Mouse (Mus musculus) heart, adult 8-10 months (tissue): ENCODE data around the gene Ssc4d. TPM values are rescaled to one million over a fixed set of nuclear protein-coding genes. Genes with fewer than 3 reads are reported as not detected.

ENCODE experiments used
- DNase-seq: peaks from one replicate; pipeline ENCODE4 v3.0.0; 2022; ENCODE audit warnings: low spot score
- total RNA-seq, 4 experiments: library from RNA; stranded (reverse); gene quantifications; 2 replicates each; pipeline ENCODE4 v1.2.4; 2022

Gene Ssc4d
- total RNA-seq, 4 experiments from 2014 or later, result 0.44 to 0.53 (median 0.46) TPM; not detected in 1

DNA sequence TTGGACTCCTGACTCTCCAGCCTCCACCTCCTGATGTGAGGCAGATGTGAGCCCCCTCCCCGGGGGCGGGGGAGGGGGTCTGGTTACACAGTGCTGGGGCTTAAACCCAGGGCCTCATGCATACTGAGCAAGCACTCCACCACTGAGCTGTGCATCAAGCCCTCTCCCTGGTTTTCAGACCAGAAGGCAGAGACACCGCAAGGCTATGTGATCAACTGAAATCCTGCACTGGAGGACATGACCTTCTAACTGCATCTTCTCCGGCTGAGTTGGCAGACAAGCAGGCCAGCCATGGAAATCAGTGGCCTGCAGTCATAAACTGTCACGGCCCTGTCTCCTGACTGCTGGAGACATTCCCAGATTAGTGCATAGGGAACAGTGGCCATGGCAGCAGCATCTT, 33.7 kb downstream of the Ssc4d start:
- DNase-seq, result peak; percentile 52

DNA sequence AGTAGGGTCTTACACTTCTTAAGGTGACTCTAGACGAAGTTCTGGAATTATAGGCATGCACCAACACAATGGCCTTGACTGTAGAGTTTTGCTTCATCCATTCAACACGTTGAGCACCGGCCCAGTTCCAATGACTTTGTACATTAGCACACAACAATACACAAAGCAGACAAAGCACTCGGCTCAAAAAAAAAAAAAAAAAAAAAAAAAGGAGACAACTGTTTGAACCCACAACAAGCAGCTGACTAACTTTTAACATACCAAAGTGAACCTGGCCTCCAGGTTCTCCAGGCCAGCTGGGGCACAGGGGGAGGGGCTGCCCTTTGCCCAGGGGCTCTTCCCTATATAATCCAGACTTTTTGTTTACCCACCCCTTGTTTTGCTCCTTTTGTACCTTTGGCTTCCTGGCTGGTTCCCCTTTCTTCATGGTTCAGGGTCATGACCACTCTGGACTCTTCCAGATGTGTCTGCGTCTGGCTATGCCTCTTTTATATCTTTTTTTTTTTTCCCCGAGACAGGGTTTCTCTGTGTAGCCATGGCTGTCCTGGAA, 38.6 kb downstream of the Ssc4d start:
- DNase-seq, result no peak

DNA sequence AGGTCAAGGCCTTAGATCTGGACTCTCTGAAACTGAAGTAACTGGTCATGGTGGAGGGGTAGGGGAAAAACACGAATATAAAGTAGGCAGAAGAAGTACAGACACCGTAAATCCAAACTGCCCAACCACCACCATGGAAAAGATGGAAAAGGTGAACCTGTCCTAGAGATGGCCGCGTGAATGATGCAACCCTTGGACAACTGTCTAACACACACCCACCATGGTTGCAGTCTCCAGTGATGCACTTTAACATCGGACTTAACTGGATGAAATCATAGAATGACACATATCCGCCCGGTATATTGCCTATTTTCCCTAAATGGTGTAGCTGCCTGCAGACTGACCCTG, 39.2 kb downstream of the Ssc4d start:
- DNase-seq, result no peak

- peak; percentile 96 for DNase-seq
Measured at GRCm38 (mm10) chr5:135934481-135935175, 39.7 kb downstream of the Ssc4d start, which contains the start of gene Ywhag. TSS of gene Ywhag (minus strand) at chr5:135934616.

- peak; percentile 56 for DNase-seq
Measured at GRCm38 (mm10) chr5:135933900-135934441, 40.4 kb downstream of the Ssc4d start.

DNA sequence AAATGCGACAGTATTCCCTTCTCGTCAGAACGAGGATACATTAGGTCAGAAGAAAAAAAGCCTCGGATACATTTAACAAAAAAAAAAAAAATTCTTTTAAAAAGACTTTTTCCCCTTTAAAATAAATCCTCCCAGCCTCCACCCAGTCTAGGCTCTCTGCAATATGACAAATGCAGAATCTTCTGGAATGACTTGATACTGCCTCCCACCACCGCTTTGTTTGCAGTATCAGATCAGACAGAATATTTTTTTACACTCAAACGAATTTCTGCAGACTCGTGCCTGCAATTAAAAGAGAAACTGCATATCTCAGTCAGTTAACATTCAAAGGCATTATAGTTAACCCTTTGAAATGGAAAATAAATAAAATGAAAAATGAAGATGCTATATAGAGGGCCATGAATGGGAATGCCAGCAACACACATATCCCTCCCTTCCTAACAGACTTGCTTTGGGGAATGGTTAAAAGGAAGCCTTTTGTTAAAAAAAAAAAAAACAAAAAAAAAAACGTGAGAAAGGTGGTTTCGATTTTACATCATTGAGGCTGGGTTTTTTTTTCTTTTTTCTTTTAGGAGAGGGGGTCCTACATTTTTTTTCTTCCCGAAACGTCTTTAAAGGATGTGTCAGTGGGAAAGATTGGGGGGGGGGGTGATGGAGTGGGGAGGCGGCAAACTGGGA, 41.0 kb downstream of the Ssc4d start:
- no peak for DNase-seq

- DNase-seq, result no peak
Measured at GRCm38 (mm10) chr5:135932359-135932758, 42.0 kb downstream of the Ssc4d start.

- DNase-seq, result no peak
Measured at GRCm38 (mm10) chr5:135931526-135931925, 42.8 kb downstream of the Ssc4d start.

GRCm38 (mm10) chr5:135929685-135930424, 44.5 kb downstream of the Ssc4d start:
- no peak for DNase-seq

GRCm38 (mm10) chr5:135923901-135924300, 50.4 kb downstream of the Ssc4d start:
- no peak for DNase-seq

- no peak for DNase-seq
Measured at GRCm38 (mm10) chr5:135919902-135920301, 54.4 kb downstream of the Ssc4d start.

GRCm38 (mm10) chr5:135918593-135918992, 55.7 kb downstream of the Ssc4d start:
- DNase-seq, result no peak

- no peak for DNase-seq
Measured at GRCm38 (mm10) chr5:135918059-135918437, 56.3 kb downstream of the Ssc4d start.

- no peak for DNase-seq
Measured at GRCm38 (mm10) chr5:135917327-135918058, 56.8 kb downstream of the Ssc4d start.

GRCm38 (mm10) chr5:135916601-135917000, 57.7 kb downstream of the Ssc4d start:
- no peak for DNase-seq

- DNase-seq, result no peak
Measured at GRCm38 (mm10) chr5:135916051-135916565, 58.2 kb downstream of the Ssc4d start.

DNA sequence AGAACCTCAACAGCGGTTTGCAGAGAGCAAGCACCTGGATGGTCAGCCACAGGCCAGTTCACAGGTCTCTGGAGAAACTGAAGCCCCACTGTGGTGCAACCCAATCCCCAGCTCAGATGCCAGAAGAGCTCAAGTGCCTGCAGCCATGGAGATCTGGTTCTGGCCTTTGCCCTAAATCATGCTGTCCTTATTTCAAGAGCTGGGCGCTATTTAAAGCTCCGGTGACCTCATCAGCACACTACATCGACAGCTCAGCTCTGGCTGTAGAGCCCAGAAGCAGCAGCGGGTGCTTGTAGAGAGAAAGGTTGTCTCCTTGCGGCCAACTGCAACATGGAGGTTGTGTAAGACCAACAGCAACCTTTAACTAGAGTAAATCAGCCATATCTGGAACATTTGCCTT, 60.2 kb downstream of the Ssc4d start:
- peak; percentile 69 for DNase-seq

DNA sequence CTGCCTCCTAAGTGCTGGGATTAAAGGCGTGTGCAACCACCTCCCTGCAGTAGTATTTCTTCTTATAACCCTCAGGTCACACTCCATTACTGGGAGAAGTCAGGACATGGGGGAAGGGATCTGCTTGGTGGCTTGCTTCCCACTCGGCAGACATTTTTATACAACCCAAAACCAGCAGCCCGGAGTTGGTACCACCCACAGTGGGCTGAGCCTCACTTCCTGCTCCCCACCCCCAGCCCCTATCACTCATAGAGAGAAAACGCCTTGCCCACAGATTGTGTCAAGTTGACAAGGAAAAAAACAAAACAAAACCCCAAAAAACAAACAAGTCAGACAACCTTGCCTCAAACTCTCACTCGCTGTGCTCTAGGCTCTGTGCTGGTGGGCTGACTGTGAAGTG, 61.1 kb downstream of the Ssc4d start:
- DNase-seq, result no peak

DNA sequence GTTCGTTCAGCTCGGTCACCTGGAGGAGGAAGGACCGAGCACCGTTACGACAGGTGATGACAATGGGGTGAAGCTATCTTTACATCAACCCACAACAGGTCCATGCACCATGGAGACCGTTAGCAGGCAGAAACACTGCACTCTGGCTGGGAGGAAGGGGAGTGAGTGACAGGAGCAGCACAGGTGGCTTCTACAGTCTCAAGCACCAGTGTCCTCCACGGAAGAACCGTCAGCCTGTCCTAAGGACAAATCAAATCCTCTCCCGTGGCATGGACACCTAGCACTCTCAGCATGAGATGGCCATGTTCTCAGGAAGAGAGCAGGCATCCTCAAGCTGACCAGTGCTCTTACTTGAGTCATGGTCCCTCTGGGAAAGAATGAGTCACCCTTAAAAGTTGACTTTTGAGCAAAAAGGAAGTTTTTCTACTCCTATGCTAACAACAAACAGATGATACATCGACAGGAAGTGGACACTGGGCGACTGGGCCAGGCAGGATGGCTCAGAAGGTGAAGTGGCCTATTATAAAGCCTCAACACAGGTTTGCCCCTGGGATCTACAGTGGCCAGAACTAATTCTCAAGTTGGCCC, 62.6 kb downstream of the Ssc4d start:
- no peak for DNase-seq

GRCm38 (mm10) chr5:135910813-135911212, 63.5 kb downstream of the Ssc4d start:
- DNase-seq, result no peak
